Mouse (Mus musculus): ENCODE measurements around the gene Klhdc7b. TPM values are rescaled to one million over a fixed set of nuclear protein-coding genes. Genes with fewer than 3 reads are reported as not detected.
"Not testable (repeated sequence)": the region's sequence is repeated elsewhere in the genome, so short reads cannot be mapped to it uniquely, and the experiment has no call there.

Gene Klhdc7b
- total RNA-seq, 2 experiments from 2014 or later: not detected

DNA sequence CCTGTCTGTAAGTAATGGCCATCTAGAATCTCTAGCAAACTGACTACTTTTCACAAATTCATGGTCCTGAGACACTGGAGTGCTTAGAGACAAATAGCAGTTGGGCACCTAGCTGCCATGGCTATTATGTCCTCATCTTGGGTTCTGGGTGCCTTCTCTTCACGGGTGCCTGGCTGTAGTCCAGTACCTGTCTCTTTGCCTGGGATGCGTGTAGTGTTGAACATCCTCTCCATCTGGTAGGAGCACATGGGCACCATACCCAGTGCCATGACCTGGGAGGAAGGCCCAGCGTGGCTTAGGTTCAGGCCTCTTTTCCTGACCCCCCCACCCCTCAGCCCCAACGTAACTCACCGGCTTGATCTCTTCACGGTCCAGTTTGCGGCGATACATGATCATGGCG is 37.2 kb downstream of the Klhdc7b start:
- intact Hi-C loops (cut with DNase I): no loop called here
- DNase-seq: no peak

DNA sequence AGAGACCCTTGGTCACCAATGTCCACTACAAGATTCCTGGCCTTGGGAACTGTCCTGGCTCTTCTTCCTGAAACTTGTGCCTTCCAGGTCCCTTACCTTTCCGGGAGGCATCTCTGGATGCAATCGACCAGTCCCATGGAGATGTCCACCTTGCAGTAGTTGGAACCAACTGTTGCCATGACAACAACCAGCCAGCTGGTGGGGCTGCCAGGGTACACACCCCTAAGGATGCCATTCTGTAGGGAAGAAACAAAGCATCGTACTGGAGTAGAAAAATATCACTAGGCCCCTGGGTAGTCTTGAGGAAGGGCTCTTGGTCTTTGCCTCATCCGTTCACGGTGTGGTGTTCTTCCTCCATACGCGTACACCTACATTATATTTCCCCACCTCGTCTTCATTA is 39.9 kb downstream of the Klhdc7b start:
- no peak for DNase-seq
- intact Hi-C loops (cut with DNase I): loop anchor here (5.0 kb wide), 1 partner anchor 67 kb away; the partner anchor contains the start of genes Lmf2 and Ncaph2

DNA sequence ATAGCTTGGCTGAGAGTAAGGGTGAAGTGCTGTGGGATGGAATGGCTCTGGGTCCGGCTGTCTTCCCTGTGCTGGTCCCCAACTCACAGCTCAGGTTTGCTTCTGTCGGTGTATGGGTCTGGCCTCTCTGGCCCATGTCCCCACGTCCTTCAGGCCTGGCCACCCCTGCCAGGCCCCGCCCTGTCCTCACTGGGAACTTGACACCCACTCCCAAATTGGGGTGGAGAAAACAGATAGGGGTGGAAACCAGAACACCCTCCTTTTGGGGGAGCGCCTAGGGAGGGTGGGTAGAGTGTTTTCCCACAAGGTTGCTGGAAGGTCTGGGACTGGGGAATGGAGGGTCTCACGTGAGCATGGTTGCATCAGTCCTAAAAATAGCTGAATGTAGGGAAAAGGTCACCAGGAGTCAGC is 41.0 kb downstream of the Klhdc7b start, which contains the start of gene Cpt1b:
TSS of gene Cpt1b (minus strand) at position 153 of the 411 bp plus-strand sequence.
- intact Hi-C loops (cut with DNase I): loop anchor here (5.0 kb wide), 1 partner anchor 68 kb away; the partner anchor contains the start of genes Lmf2 and Ncaph2
- DNase-seq: peak; percentile 56 to 66

DNA sequence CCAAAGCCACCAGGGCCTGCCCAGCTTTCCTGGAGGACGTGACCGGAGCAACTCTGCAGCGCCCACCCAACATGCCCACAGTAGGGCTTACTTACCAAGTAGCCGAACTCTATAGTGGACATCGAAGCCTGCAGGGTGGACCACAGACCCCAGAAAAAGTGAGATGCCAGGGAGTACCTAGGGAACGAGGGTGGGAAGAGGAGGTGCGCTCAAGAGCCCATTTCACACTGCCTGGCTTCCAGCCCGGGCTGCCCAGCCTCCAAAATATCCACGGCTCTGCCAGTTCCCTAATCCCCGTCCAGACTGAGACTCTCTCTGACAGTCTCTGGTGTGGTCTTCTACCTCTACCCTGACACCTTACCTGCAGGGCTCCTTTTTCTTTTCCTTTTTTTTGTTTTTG is 42.0 kb downstream of the Klhdc7b start:
- peak; percentile 39 to 41 for DNase-seq
- intact Hi-C loops (cut with DNase I): loop anchor here (5.0 kb wide), 1 partner anchor 69 kb away; the partner anchor contains the start of genes Lmf2 and Ncaph2

DNA sequence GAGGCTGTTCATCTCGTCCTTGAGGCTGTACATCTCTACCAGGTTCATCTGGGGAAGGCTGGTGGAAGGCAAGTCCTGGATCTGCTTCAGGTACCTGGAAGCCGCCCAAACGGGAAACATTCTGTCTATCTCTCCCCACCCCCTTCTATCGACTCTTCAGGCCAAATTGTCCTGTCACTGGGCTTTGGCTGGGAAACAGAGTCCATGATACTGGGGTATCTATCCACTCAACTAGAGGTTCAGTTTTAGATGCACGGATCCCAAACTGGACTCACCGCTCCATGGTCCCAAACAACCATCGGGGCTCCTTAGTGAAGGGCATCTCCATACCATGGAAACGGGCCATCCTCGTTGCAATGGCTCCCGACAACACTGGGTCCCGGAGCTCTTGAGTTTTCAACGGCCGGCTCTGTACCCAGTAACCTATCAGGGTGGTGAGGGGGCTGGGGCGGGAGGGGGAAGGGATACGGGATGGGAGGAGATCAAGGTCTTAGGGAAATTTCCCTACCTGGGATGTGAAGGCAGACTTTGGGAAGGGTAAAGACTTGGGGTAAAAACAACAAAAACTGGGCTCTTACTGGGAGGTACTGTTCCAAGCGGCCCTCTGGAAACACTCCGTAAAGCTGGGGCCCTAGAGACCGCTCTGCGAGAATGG is 43.5 kb downstream of the Klhdc7b start:
- intact Hi-C loops (cut with DNase I): loop anchor here (2.0 to 5.0 kb wide), 2 partner anchors 53 to 71 kb away; partner anchors contain the start of genes Lmf2 and Ncaph2
- DNase-seq: peak in 1 of 2 experiments; percentile 26

DNA sequence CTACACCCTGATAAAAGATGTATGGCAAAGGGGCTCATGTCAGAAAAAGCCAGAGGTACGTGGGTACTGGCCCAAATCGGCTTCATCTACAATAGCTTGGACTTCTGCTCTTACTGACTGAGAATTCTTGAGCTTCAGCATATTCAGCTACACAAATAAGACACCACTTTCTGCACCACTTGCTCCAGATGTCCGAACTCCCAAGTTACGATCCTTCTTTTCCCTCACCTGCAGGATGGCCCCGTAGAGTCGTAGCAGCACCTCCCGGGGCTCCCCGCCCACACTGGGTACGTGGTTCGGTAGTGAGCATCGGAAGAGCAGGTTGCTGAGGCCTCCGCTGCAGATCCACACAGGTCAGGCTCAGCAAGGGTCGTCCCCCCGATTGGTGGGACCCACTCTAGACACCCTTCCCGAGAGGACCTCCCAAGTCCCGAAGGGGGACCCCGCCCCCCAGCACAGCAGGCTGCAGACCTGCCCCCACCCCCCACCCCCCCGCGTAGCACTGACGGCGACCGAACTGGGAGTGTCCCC is 44.2 kb downstream of the Klhdc7b start:
- DNase-seq: no peak
- intact Hi-C loops (cut with DNase I): loop anchor here (2.0 to 5.0 kb wide), 2 partner anchors 54 to 72 kb away; partner anchors contain the start of genes Lmf2 and Ncaph2

DNA sequence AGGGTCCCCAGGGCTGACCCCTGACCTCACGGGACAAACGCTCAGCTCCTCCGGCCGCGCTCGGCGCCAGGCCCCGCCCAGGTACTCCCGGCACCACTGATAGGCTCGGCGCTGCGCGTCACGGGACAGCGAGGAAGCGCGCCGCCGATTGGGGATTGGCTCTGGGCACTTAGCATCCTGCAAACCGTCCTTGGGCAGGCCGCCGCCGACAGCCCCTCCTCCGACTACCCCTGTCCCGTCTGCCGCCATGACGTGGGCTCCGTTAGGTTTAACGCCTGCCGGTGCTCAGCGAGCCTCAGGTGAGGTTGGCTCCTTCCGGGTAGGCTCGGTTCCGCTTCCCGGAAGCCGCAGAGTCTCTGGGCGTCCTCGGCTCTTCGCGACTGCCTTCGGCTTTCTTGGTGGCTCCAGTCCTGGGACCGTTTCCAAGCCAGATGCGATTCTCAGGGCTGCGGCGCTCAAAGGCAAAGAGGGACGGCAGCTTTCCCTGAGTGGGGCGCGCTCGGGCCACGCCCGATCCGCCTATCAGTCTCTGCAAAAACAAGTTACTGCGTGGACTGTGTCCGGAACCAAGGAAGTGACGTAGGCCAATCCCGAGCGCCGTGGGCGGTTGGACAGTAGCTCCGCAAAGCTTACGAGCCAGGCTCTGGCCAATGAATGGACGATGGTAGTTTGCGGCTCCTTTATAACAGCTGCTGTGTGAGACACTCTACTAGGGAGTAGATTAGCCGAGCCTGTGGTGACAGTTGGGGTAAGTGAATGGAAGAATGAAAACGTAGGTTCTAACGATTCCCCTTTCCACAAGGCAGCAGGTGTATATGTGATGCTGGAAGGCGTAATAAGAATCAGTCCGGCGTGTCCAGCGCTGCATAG is 44.9 kb downstream of the Klhdc7b start, which contains the start of the genes C730034F03Rik, Gm44502 and Chkb:
TSS of gene C730034F03Rik (plus strand) at position 238 of the 870 bp plus-strand sequence.
TSS of gene Gm44502 (minus strand) at position 345 of the 870 bp plus-strand sequence.
TSS of gene Chkb (minus strand) at position 557 of the 870 bp plus-strand sequence.
- intact Hi-C loops (cut with DNase I): loop anchor here (2.0 to 5.0 kb wide), 3 partner anchors 39 to 72 kb away; partner anchors contain the start of genes Lmf2 and Ncaph2
- DNase-seq: peak; percentile 88 to 91

DNA sequence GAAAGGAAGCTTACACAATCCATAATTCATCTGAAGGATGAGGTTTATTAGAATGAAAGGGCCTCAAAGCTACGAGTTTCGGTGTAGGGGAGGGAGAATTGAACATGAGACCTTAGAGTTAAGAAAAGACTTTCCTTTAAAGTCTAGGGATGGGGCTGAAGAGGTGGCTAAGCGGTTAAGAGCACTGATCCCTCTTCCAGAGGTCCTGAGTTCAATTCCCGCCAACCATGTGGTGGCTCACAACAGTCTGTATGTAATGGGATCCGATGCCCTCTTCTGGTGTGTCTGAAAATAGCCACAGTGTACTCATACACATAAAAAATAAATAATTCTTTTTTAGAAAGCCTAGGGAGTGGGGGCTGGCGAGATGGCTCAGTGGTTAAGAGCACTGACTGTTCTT is 45.6 kb downstream of the Klhdc7b start:
- intact Hi-C loops (cut with DNase I): loop anchor here (2.0 kb wide), 1 partner anchor 38 kb away; no protein-coding TSS in a partner anchor
- no peak for DNase-seq

DNA sequence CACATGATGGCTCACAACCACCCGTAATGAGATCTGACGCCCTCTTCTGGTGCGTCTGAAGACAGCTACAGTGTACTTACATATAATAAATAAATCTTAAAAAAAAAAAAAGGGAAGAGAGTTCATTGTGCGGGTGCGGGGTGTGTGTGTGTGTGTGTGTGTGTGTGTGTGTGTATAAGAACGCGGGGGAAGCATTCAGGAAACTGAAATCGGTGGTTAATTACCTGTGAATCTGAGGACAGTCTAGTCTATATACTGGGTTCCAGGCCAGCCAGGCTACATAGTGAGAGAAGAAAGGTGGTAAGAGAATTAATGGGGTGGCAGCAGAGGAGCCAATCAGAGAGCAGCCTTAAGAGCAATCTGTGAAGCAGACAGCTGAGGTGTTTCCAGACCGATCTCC is 46.1 kb downstream of the Klhdc7b start:
- intact Hi-C loops (cut with DNase I): loop anchor here (2.0 kb wide), 1 partner anchor 38 kb away; no protein-coding TSS in a partner anchor
- DNase-seq: not testable (repeated sequence)

DNA sequence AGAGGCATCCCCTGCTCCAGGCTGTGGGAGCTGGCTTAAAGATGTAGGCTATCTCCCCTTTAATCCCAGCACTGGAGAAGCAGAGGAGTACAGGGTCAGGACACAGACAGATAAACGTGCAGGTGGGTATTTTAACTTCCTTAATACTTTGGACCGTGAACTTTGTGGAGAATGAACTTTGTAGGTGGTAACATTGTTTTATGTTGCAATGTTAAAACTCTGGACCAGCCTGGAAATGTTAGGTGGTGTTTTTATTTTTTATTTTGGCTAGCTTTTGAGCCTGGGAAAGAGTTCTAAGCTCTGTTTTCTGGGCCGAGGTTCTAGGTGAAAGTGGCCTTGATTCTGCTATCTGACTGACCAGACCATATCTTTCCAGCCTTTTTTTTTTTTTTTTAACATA is 46.6 kb downstream of the Klhdc7b start:
- intact Hi-C loops (cut with DNase I): loop anchor here (2.0 kb wide), 1 partner anchor 38 kb away; no protein-coding TSS in a partner anchor
- no peak for DNase-seq

DNA sequence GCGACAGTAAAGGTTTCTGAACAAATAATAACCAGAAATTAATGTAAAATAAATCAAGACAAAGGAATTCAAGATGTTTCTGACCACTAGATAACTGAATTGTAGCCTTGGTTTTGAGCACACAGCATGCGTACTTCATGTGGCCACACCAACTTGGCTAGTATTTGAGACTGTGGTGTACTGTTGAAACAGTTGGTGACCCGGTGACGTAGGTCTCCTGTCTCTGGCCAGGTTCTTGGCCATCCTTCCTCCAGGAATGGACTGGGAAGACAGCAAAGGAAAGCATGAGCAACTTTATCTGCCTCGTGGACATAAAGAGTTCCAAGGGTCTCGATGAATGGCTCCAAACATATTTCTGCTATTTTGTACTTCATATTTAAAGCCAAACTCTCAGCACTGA is 47.1 kb downstream of the Klhdc7b start:
- intact Hi-C loops (cut with DNase I): loop anchor here (2.0 kb wide), 1 partner anchor 37 kb away; no protein-coding TSS in a partner anchor
- no peak for DNase-seq

DNA sequence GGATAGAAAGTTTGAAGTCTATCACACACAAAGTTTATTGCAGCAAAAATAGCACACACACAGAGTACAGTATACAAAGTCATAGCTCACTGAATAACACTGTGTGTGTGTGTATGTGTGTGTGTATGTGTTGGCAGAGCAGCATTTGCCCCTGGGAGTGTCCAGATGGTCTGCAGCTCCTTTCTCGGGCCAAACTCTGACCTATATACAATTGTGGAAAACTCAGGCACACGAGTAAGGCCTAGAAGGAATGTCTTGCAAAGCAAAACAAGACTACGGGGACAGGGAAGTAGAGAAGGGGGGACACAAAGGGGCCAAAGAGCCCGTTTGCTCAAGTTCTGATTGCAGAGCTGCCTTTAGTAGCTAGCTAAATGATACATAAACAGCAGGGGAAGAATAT is 48.2 kb downstream of the Klhdc7b start:
- intact Hi-C loops (cut with DNase I): no loop called here
- DNase-seq: no peak

DNA sequence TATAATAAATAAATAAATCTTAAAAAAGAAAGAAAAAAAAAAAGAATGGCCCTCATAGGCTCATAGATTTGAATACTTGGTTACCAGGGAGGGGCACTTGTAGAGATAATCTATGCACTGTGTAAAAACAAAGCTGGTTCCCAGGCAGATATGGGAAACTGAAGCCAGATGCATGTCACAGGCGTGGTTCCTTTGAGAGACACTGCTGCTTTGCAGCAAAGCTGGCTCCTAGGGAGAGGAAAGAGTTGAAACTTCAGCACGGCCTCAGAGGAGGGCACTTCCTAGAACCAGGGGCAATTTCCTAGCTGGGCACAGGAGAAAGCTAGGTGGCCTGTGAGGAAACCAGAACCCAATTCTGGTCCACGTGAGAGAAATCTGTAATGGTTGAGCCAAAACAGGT is 49.4 kb downstream of the Klhdc7b start:
- intact Hi-C loops (cut with DNase I): no loop called here
- no peak for DNase-seq

DNA sequence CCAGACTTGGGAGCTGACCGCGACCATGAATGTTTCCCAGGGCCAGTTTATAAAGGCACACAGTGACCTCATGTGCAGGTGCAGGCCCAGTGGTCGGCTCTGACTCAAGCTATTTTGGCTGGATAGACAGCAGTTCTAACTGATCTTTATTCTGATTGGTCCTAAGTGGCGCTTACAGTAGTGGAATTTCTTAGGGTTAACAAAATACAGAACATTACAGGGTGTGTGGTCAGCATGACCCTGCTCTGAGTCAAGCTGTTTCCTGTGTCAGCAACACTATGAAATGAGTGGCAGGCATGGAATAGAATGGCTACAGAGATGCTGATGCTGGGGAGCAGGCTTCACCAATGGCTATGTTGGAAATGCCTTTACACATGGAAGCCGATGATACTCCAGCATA is 51.2 kb downstream of the Klhdc7b start:
- no peak for DNase-seq
- intact Hi-C loops (cut with DNase I): no loop called here

Other genes with a start within 250 kb of the Klhdc7b start
- gene Mapk12, start 244.2 kb upstream of the Klhdc7b start, total RNA-seq (2021): 10 to 100 TPM; 21.5 to 23.7 TPM
- gene Mapk11, start 235.3 kb upstream of the Klhdc7b start, total RNA-seq (2021): 1 to 10 TPM; 1.7 to 2.0 TPM
- 100 to 1,000 TPM in 1 of 2 experiments, 10 to 100 TPM in 1; 92.4 to 100 TPM for gene Plxnb2, start 204.1 kb upstream of the Klhdc7b start, total RNA-seq (2021)
- gene Dennd6b, start 188.4 kb upstream of the Klhdc7b start, total RNA-seq (2021): 10 to 100 TPM in 1 of 2 experiments, 1 to 10 TPM in 1; 8.9 to 10.5 TPM
- gene Ppp6r2, start 173.4 kb upstream of the Klhdc7b start, total RNA-seq (2021): 10 to 100 TPM; 70.5 to 72.5 TPM
- gene Sbf1, start 69.6 kb upstream of the Klhdc7b start, total RNA-seq (2021): 10 to 100 TPM; 65.7 to 75.5 TPM
- gene Adm2, start 62.2 kb upstream of the Klhdc7b start, total RNA-seq (2021): not detected
- not detected for gene Miox, start 50.5 kb upstream of the Klhdc7b start, total RNA-seq (2021)
- 10 to 100 TPM; 29.0 to 33.2 TPM for gene Lmf2, start 29.3 kb upstream of the Klhdc7b start, total RNA-seq (2021)
- 10 to 100 TPM; 50.4 to 58.6 TPM for gene Ncaph2, start 29.2 kb upstream of the Klhdc7b start, total RNA-seq (2021)
- gene Sco2, start 11.1 kb upstream of the Klhdc7b start, total RNA-seq (2021): 10 to 100 TPM; 25.2 to 28.2 TPM
- under 1 TPM; 0.41 to 0.64 TPM for gene Tymp, start 7.9 kb upstream of the Klhdc7b start, total RNA-seq (2021)
- gene Odf3b, start 5.6 kb upstream of the Klhdc7b start, total RNA-seq (2021): under 1 TPM; 0.97 to 0.98 TPM
- not detected for gene Syce3, start 25.6 kb downstream of the Klhdc7b start, total RNA-seq (2021)
- gene Cpt1b, start 40.9 kb downstream of the Klhdc7b start, total RNA-seq (2021): 100 to 1,000 TPM; 573 to 577 TPM
- gene C730034F03Rik, start 44.7 kb downstream of the Klhdc7b start, total RNA-seq (2021): 1 to 10 TPM; 1.6 to 2.8 TPM
- 10 to 100 TPM; 14.5 to 17.8 TPM for gene Gm44502, start 44.8 kb downstream of the Klhdc7b start, total RNA-seq (2021)
- gene Chkb, start 45.0 kb downstream of the Klhdc7b start, total RNA-seq (2021): 10 to 100 TPM; 51.2 to 57.0 TPM
- gene Mapk8ip2, start 69.0 kb downstream of the Klhdc7b start, total RNA-seq (2021): under 1 TPM; 0.05 to 0.33 TPM
- gene Arsa, start 92.5 kb downstream of the Klhdc7b start, total RNA-seq (2021): 10 to 100 TPM; 12.2 to 14.1 TPM
- 10 to 100 TPM; 47.0 to 56.3 TPM for gene Shank3, start 114.7 kb downstream of the Klhdc7b start, total RNA-seq (2021)
- gene Acr, start 183.4 kb downstream of the Klhdc7b start, total RNA-seq (2021): under 1 TPM; 0.25 to 0.68 TPM
- 1 to 10 TPM; 4.4 to 5.4 TPM for gene Rabl2, start 207.0 kb downstream of the Klhdc7b start, total RNA-seq (2021)

Data from heart, postnatal 36 days (tissue).